Mouse (Mus musculus) cerebellum, adult 2 months (tissue): ENCODE measurements at regions not wholly inside any gene's neighbourhood (a gene's known extent, or its start where the extent isn't known, plus 50 kb on each side); places are given as distances from the start of the nearest gene placed in this dataset.

Experiments used
- CTCF ChIP-seq: fragments of 200-500 bp; IDR thresholded peaks from 2 replicates; pipeline ENCODE4 v1.5.1; 2011; ENCODE audit warnings: low read depth, mild to moderate bottlenecking, control low read depth, low read length, moderate library complexity, borderline replicate concordance; ENCODE audit not compliant: insufficient read depth
- POLR2A ChIP-seq: fragments of 200-500 bp; IDR thresholded peaks from 2 replicates; pipeline ENCODE4 v1.6.1; 2011; ENCODE audit warnings: low read length, control low read depth, borderline replicate concordance; ENCODE audit not compliant: insufficient read depth

DNA sequence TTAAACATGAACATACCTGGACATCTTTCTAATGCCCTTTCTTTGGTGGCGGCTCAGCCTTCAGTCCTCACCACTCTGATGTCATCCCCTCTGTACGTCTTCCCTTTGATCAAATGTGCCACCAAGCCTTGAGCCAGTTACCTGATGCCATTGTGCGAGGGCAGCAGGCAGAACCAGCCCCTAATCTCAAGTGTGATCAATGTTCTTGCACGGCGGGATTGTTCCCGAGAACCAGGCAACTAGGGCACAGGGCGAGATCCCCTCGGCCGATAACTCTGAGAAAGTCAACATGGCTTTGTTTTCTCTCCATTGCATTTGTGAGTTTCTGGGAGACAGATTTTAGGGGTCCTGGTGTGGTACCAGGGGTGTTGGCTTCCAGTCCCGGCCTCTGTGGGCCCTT is 166.2 kb upstream of the Msx2 start:
- no peak for TF ChIP-seq POLR2A
- TF ChIP-seq CTCF: no peak
